Mouse (Mus musculus): ENCODE data around the gene Olfr1388. TPM values are rescaled to one million over a fixed set of nuclear protein-coding genes. Genes with fewer than 3 reads are reported as not detected.
A peak's percentile ranks its signal among the peaks of the same experiment; 100 is the strongest.
"Not testable (repeated sequence)": the region's sequence is repeated elsewhere in the genome, so short reads cannot be mapped to it uniquely, and the experiment has no call there.

The Olfr1388 gene
- total RNA-seq (2021): under 1 TPM in 1 of 2 experiments, not detected in 1; 0.13 TPM
- long read RNA-seq, experiment 1: 0 reads
- long read RNA-seq, experiment 2: 0 reads

DNA sequence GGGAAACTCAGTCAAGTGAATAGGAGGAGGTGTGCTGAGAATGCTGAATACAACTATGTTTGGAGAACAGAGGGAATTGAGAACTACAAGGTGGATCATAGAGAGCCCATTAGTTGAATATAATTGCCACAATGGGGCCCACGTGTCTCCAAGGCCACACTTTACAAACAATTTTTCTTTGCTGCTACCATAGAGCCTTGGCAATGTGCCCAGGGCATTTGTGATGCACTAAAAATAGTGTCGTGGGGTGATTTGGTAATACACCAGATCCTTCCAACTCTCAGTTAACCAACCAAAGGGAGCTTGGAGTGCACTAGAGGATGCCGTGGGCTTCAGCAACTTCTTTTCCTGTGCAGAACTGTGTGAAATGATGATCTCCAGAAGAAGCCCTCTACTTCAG is at the start of gene Olfr1388:
Gene Olfr1388, plus strand, starts transcription at position 214 of the 400 bp plus-strand sequence.
- peak; percentile 29 to 38 for DNase-seq

DNA sequence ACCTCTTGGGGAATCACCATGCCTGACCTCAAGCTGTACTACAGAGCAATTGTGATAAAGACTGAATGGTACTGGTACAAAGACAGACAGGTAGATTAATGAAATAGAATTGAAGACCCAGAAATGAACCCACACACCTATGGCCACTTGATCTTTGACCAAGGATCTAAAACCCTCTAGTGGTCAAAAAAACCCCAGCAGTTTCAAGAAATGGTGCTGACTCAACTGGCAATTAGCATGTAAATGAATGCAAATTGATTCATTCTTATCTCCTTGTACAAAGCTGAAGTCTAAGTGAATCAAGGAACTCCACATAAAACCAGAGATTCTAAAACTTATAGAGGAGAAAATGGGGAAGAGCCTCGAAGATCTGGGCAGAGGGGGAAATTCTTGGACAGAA is 43.7 kb upstream of the Olfr1388 start:
- DNase-seq: not testable (repeated sequence)

DNA sequence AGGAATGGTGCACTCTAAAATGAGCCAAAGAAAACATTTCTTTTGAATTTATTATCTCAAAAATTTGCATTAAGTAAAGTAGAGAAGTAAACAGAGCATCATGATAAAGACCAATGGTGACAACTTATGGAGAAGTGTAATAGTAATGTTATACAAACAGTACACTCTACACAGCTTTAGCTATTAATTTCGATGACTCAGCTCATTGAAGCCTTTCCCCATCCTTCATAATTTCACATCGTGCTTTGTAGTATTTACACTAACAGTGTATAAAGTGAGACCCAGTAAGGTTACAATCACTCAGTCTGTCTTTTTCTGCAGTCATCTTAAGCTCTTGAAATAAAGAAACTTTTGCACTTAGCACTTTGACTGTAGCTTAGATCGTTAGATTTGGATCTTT is 29.6 kb upstream of the Olfr1388 start:
- no peak for DNase-seq

- peak in 1 of 2 experiments; percentile 22 for DNase-seq
These were observed 25.9 kb upstream of the Olfr1388 start for GRCm38 (mm10) chr11:49410540-49410939.

DNA sequence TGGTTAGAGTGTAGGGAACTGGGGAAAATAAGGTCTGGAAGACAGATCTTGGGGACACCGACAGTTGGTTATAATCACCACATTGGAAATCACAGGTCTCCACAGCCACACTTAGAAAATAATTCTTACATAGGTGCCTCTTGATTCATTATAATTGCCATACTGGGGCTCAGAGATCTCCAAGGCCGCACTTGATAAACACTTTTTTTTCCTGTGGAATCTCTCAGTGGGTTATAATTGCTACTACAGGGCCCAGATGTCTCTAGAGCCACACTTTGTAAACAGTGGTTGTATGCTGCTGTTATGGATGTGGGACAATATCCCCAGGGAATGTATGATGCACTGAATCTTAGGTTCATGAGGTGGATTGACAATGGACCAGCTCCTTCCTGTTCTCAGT is 13.7 kb upstream of the Olfr1388 start, which contains the start of gene Olfr1389:
Gene Olfr1389, plus strand, starts transcription at position 301 of the 400 bp plus-strand sequence.
- DNase-seq: no peak

DNA sequence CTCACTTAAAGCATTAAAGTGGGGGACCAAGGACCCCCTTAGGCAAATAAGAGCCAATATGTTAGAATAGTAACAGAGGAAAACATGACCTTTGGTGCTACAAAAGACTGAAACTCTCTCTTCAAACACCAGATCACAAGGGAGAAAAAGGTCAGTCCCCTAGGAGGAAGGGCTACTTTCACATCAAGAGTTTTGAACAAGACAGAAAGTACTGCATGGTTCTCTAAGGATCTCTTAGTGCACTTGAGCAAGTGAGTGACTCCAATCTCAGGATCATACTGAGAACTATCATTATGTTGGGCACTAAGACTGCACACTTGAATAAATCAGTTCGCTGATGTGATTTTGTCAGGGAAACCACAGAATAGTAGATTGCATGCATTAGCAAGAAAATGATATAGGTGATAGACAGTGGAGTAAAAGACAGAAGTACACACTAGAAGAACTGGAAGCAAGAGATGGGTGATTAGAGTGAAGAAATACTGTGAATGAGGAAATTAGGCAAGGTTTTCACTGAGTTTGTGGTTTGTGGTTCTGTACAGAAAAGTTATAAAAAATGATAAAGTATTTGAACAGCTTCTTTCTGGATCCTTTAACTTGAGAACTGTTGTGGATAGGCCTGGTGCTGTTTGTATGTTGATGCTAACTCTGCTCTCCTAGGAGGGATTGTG is 11.0 kb upstream of the Olfr1388 start:
- DNase-seq: no peak

- DNase-seq: peak in 1 of 2 experiments; percentile 3
These were observed 6.8 kb upstream of the Olfr1388 start for GRCm38 (mm10) chr11:49429641-49430040.

GRCm38 (mm10) chr11:49455043-49455442 is 18.6 kb downstream of the Olfr1388 start, which contains the start of gene Olfr1387:
TSS of gene Olfr1387 (plus strand) at chr11:49455343.
- DNase-seq: no peak

DNA sequence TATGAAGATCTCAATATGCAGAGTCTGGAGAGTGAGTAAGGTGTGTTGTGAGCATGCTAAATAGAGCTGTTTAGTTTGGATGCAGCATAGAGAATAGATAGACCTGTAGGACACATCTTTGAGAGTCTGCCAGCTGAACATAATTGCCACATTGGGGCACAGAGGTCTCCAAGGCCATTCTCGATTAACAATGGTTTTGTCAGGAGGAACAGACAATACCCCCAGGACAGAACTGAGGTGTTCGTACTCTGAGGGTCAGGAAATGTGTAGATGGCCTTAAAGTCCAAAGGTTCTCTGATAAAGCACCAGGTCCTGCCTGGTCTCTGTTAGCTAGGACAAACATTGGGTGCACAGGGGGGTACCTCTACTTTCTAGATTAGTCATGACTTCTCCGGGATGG is 28.3 kb downstream of the Olfr1388 start, which contains the start of gene Olfr1386:
Gene Olfr1386, plus strand, starts transcription at position 301 of the 400 bp plus-strand sequence.
- DNase-seq: not testable (repeated sequence)

DNA sequence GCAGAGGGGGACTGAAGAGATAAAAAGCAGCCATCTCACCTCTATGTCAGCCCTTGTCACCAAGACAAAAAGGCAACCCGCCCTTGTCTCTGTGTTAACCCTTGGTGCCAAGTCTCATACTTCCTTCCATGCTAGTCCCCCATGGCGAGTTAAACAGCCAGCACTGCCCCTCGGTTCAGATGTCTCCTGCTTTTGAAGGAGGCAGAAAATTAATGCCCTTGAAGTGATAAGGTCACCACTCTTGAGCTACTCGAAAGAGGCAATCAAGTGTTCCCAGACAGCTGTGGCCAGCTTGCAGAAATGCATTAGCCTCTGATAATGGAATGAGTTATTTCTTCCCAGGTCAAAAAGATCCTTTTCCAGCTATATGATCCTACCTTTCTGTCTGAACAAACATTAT is 49.5 kb downstream of the Olfr1388 start:
- no peak for DNase-seq

- DNase-seq: not testable (repeated sequence)
These were observed 52.3 kb downstream of the Olfr1388 start, which contains the start of gene Olfr1385 for GRCm38 (mm10) chr11:49488770-49489169. TSS of gene Olfr1385 (plus strand) at chr11:49489070.

Other genes with a start within 250 kb of the Olfr1388 start
- 10 to 100 TPM; 20.0 to 48.6 TPM for gene Btnl9, start 249.5 kb upstream of the Olfr1388 start, total RNA-seq (2021)
- 10 to 100 TPM; 29.7 to 33.3 TPM for gene Zfp62, start 233.3 kb upstream of the Olfr1388 start, total RNA-seq (2021)
- 100 to 1,000 TPM; 113 to 135 TPM for gene Mgat1, start 192.4 kb upstream of the Olfr1388 start, total RNA-seq (2021)
- not detected for gene Olfr1393, start 158.3 kb upstream of the Olfr1388 start, total RNA-seq (2021)
- not detected for gene Olfr1392, start 151.3 kb upstream of the Olfr1388 start, total RNA-seq (2021)
- gene Olfr10, start 131.9 kb upstream of the Olfr1388 start, total RNA-seq (2021): not detected
- gene Olfr1391, start 113.9 kb upstream of the Olfr1388 start, total RNA-seq (2021): not detected
- not detected for gene Olfr1390, start 101.4 kb upstream of the Olfr1388 start, total RNA-seq (2021)
- gene Olfr1389, start 13.6 kb upstream of the Olfr1388 start, total RNA-seq (2021): not detected
- gene Olfr1387, start 18.7 kb downstream of the Olfr1388 start, total RNA-seq (2021): not detected
- not detected for gene Olfr1386, start 28.4 kb downstream of the Olfr1388 start, total RNA-seq (2021)
- gene Olfr1385, start 52.4 kb downstream of the Olfr1388 start, total RNA-seq (2021): not detected
- under 1 TPM in 1 of 2 experiments, not detected in 1; 0.60 TPM for gene Olfr1384, start 70.1 kb downstream of the Olfr1388 start, total RNA-seq (2021)
- gene Olfr1383, start 83.0 kb downstream of the Olfr1388 start, total RNA-seq (2021): under 1 TPM in 1 of 2 experiments, not detected in 1; 0.76 TPM
- not detected for gene Olfr1382, start 91.6 kb downstream of the Olfr1388 start, total RNA-seq (2021)
- gene Olfr1381, start 106.8 kb downstream of the Olfr1388 start, total RNA-seq (2021): not detected
- not detected for gene Olfr1380, start 120.3 kb downstream of the Olfr1388 start, total RNA-seq (2021)
- gene Flt4, start 172.6 kb downstream of the Olfr1388 start, total RNA-seq (2021): 10 to 100 TPM; 15.6 to 19.2 TPM
- not detected for gene Scgb3a1, start 227.0 kb downstream of the Olfr1388 start, total RNA-seq (2021)